Mouse (Mus musculus): Measurements from ENCODE around the gene Dtx3.

DNA sequence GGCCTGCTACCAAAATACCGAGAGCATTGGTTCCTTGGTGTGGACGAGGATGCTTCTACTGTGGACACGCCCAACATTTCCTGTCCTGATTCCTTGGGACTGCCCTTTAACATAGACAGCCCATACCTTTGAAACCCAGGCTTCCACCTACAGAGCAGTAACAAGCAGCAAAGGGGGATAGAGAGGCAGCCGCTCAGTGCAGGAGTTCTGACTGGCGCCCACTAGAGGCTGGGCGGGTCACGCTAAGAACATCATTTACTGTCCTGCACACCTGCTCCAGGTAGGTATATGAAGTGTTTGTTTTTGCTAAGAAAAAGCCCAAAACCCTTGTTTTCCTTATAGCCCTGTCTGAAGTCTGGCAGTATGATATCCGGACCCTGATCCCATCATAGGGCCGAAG lies 37.6 kb upstream of the Dtx3 start:
- peak; percentile 39; the same call in 1 of the 2 replicates for TF ChIP-seq CTCF (IDR thresholded peaks at IDR 0.05; ENCODE audit: borderline replicate concordance, insufficient read depth, low read depth, low read length)
- no peak for TF ChIP-seq POLR2A (IDR thresholded peaks at IDR 0.05; ENCODE audit: borderline replicate concordance, insufficient read depth, low read length)
